Mouse (Mus musculus) fibroblast of lung, adult 2 months (primary cell): Measurements from ENCODE around the gene Tmc1.
A peak's percentile ranks its signal among the peaks of the same experiment; 100 is the strongest.

Experiments
- DNase-seq: peaks from one replicate; pipeline ENCODE4 v3.0.0-alpha.2; 2011; ENCODE audit warnings: low read depth

Tmc1 gene

DNA sequence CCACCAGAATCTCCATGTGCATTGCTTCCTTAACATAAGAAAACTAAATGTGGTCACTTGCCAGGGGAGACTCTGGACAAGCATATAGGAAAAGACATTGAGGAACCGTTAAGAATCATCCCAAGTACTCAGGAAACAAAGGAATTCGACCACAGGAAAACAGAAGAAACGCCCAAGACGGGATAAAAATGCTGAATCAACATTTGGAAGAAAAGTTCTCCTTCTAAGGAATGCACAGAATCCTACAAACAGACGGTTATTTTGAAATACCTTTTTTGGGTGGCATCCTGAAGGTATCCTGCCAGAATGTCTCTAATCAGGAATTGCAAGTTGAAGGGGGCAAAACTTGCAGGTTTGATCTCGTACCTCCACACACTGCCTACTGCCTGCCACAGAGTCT lies at the start of gene Tmc1:
Gene Tmc1, minus strand, starts transcription at position 329 of the 400 bp plus-strand sequence.
- no peak for DNase-seq

DNA sequence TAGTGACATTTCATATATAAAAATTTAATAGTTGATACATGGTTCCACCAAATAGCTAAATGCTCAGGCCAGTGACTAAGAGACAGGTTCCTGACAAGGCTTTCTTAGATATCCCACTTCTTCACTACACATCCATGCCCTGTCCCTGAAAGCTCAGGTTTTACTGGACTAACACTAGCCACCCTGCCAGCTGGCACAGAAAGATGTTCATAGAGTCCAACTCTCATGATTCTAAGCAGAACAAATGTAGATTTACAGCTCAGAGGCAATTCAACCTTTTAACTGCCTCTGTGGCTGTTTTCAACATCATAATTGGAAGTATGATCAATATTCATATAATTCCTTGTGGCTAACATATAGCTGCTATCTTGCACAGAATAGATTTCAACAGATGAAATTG lies 47.5 kb upstream of the Tmc1 start:
- no peak for DNase-seq

DNA sequence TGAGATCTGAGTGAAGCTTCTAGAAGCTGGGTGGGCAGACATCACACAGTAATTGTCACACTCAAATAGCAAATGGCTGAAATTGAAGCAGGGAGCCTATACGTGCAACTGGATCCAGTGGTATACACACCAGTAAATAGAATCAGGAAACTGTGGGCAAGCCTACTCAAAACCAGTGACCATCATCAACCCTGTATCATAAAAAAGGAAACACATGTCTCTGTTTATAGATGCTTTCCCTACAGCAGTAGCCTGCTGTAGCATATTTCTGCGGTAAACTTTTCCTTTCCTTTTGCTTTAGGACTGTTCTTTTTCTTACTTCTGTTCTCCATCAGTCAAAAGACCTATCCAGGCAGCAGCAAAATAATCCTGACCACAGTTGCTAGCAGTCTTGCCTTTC lies 25.2 kb upstream of the Tmc1 start:
- no peak for DNase-seq

DNA sequence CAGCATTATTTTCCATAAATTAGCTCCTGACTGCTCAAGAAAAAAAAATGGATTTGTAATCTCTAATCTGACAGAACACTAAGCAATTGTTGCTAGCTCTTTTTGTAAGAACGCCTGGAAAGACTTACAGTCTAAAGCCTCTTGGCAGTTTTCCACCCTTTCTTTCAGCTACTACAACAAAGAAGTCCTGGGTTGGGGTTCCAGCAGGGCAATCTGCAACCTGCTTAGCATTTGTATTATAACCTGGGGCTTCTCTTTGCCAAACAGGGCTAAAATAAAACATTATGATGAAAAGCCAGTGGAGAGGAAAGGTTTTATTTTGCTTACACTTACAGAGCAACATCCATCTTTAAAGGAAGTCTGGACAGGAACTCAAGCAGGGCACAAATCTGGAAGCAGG lies 24.1 kb upstream of the Tmc1 start:
- no peak for DNase-seq

DNA sequence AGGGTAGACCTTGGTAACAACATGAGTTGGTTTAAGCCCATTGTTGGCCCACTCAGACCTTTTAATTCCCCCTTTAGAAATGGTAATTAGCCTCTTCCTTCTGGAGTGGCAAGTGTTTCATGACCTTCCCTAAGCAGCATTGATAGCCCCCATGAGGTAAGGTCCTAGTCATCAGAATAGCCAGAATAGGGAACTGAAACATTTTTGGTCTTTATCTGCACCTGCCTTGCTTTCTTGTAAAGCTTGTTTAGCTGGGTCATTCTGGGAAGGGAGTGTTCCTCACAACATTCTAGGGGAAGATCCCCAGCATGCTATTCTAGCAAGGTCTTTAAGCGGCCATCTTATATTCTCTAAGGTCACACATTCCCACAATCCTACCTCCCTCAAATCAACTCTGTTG lies 17.9 kb upstream of the Tmc1 start:
- DNase-seq = no peak

DNA sequence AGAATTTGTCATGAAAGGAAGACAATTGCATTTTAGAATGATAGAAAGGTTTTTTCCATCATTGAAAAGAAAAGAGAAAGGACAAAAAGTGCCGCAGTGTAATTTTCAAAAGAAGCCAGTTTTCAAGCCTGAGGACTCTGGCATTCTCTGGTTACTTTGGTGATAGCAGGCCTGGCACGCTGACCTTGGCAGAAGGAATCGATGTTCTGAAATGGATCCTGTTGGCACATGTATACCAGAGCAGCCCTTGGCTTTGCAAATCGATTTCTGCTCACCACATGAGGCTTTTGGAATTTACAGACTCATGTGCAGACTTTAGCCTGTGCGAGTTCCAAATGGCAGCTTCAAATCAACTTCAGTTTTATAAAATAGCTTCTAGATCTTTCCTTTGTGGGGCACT lies 813 bp upstream of the Tmc1 start:
- DNase-seq = no peak

DNA sequence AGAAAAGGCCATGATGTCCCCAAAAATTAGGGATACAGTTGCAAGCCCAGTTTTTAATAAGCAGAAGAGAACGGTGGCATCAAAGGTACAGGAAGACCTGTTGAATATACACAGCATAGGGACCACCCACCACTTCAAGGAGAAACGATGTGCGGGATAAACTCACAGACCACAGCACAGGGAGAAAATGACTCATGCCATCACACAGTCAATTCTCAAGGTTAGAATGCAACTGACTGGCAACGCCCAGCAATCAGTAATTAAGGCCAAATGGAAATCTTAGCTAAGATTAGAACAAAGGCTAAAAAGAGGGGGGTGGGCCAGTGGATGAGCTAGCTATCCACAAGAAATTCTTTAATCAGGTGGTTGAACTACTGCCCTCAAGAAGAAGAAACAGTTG lies 9.6 kb downstream of the Tmc1 start:
- DNase-seq = no peak

DNA sequence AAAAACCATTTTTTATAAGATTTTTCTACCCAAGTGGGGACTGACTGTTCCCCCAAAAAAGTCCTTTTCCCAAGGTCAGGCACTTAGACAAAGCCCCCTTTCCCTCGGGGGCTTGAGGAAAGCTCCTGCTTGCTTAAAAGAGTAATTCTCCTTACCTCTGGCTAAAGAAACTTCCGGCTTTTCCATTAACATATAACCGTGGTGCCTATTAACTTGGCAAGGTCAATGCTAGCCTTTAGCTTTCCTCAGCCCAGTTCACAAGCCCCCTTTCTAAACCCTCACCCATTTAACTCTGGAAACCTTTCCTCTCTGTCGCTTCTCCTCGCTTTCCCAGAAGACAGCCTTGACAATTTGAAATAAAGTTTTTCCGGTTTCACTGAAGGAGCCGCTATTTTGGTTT lies 29.7 kb downstream of the Tmc1 start:
- no peak for DNase-seq

DNA sequence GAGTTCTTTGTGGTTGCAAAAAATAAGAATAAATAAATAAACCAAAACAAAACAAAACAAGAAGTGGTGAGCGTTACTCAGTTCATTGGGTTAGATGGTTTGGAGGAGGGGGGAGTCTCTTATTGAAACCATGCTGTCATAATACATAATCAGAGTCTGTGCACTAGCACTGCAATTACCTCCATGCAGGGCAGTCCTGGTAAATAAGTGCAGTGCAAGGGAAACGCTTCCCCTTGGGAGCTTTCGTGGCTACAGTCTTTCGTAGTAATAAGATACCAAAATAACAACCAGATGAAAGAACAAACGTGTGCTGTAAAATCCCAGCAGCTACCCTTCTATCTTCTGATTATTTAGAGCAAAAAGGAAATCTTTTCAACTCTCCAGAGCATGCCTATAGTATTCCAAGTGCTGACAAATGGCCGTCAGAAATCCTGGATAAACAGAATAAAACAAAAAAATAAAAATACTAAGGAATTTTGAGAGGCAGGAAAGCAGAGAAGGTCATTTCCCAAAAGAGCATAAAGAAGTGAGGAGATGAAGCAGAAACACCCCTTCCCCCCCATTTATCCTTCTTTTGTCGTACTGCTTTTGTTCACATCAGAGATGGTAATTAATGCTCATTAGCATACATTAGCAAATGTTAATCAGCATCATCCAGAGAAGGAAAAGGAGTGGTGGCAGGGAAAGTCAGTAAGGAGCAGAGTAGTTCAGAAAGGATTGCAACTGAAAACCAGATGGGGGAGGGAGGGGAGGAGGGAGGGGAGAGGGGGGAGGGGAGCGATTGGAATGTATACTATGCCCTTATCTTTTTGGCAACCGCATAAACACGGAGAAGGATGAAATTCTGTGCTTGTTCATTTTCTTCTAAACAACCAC lies 30.4 kb downstream of the Tmc1 start:
- no peak for DNase-seq

DNA sequence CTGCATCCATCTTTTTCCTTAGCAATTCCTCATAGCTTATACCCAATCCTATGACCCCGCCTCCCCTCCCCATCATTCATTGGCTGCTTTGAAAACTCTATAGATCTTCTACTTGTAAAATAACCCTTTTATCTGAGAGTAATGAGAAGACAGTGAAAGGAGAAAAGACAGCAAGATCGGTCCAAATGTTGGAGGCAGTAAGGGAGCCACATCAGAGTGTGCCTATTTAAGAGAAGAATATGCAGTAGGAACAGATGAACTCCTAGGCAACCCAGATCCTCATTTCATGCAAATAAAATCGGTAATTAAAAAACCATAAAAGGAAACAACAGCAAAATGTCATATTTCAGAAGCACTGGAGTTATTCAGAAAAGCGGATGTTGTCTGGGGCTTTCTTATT lies 35.8 kb downstream of the Tmc1 start:
- DNase-seq = no peak

DNA sequence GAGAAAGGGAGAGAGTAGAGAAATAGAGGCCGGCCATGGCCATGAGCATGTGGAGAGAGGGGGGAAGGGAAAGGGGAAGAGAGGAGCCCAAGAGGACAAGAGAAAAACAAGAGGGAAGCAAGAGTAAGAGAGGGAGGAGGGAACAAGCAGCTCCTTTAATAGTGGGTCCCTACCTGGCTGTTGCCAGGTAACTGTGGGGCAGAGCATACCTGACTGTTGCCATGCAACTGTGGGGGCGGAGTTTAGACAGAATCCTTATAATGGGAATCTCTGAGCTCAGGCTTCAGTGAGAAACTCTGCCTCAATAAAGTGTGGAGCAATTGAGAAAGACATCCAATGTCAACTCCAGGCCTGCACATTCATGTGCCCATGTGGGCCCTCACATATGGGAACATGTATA lies 38.9 kb downstream of the Tmc1 start:
- no peak for DNase-seq

DNA sequence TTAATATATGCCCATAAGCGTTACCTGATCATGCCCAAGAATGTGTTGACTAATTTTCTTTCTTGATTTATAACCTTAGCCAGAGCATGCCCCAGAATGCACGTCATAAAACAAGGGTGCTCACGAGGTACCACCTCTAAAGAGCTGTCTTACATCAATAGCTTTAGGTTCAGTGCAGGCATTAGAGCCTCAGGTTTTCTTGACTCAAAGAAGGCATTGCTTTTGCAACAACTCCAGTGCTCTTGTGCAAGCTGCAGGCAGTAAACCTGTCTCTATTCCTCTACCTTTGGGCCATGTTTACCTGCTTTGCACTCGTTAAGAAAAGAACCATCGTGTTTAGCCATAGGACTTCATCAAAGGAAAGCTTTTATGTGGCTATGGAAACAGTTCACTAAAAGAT lies 43.6 kb downstream of the Tmc1 start:
- DNase-seq = no peak

DNA sequence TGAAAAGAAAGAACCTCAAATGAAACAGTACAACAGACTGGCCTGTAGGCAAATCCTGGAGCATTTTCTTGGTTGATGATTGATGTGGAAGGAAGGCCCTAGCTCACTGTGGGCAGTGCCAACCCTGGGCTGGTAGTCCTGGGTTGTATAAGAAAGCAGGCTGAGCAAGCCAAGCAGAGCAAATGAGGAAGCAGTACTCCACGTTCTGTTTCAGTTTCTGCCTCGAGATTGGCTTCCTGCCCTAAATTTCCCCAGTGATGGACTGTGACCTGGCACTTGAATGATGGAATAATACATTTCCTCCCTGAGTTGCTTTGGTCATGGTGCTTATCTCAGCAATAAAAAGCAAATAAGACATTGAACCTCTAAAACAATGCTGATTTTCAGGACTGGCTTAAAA lies 72.8 kb downstream of the Tmc1 start:
- DNase-seq = no peak

DNA sequence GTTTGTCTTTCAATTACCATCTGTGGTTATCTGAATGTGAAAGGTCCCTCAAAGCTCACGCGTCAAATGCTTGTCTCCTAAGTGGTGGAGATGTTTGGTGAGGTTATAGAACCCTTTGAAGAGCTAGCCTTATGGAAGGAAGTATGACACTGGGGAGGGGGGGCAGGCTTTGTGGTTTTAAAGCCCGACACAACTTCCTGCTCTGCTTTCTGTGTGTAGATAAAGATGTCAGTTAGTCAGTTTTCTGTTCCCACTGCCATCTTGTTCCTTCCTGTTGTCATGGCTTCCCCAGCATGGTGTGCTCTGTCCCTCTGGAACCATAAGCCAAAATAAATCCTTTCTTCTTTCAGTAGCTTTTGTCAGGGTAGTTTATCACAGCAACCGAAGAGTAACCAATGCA lies 78.1 kb downstream of the Tmc1 start:
- DNase-seq = no peak

DNA sequence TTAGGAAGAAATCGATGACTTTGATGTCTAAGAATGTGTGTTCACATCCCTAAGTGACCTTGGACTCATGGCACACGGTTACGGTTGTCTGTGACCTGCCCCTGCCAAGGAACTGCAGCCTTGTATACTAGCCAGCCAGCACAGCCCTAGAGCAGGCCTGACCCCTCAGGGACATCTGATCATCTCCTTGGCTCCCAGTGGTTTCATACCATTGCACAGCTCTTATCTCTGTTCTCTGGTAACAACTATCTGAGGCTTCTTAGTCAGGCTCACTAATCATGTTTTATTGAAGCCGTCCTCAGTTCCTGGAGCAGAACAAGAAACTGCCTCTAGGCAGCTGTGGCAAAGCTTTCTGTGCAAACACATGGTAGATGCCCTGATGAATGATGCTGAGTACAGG lies 92.2 kb downstream of the Tmc1 start:
- DNase-seq = no peak

DNA sequence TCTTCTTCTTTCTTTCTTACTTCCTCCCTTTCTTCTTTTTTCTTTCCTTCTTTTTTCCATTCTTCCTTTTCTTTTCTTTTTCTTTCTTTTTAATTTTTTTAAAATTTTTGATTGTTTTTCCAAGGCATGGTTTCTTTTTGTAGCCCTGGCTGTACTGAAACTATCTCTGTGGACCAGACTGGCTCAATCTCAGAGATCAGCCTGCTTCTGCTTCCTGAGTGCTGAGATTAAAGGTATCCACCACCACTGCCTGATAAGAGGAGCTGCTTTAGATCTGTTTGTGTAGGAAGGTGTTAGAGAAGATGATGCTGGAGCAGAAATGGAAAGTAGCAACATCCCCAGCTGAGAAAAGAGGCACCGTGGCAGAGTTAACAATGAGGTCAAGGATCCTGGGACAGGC lies 93.7 kb downstream of the Tmc1 start:
- no peak for DNase-seq

DNA sequence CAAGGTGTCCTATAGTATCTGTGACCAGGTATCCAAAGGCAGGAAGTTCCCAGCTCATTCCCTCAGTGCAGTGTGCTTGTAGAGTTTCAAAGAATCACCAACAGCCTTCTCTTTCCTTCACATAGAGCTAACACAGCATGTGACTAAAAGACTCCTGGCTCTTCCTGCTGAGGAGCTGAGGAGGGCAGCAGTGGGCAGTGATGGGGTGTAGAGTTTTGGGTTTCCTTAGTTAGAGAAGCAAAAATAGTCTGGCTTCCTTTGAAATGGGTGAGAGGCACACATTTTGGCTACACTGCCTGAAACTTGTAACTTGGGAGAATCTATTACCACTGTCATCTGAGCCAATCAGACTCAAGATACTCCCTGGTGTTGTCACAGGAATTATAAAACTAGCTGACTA lies 96.2 kb downstream of the Tmc1 start:
- no peak for DNase-seq

DNA sequence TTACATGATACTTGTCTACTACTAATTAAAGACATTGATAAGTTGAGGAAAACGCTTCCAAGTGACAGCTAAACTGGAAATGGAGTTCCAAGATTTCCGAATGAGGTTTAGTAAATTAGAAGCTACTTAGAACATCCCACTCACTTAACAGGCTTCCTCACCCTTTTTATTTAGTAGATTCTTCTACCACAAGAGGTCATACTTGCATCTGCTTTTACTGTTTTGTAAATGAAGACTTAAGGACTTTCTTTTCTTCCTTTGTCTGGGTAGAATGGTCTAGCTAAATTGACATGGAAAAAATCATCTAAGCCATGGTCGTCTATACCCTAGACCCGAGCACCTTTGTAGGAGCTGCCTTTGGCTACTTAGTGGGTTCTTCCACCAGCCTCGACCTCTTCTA lies 105.1 kb downstream of the Tmc1 start:
- peak; percentile 7 for DNase-seq

DNA sequence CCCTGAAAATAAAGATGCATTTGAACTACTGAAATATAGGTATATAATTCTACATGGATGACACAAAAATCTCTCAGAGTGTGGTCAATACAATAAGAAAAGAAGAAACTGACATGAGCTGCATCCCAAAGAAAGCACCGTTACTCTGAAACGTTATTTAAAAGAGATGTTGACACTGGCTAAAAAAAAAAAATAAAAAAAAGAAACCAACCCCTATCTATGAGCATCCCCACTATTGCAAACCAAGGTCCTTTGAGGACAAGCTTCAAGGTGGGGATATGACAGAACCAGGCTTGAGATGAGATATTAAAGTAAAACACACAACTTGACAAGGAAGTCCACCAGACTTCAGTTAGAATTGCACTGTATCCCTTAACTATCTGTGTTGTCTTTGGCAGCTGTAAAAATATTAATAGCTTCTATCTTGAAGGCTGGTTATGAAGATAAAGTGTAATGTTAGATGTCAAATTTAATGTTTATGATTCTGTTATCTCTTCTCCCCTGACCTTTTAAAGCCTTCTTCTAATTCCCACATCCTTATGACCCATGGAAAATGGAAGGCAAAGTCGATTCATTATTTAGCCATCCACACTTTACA lies 106.4 kb downstream of the Tmc1 start:
- DNase-seq = no peak

DNA sequence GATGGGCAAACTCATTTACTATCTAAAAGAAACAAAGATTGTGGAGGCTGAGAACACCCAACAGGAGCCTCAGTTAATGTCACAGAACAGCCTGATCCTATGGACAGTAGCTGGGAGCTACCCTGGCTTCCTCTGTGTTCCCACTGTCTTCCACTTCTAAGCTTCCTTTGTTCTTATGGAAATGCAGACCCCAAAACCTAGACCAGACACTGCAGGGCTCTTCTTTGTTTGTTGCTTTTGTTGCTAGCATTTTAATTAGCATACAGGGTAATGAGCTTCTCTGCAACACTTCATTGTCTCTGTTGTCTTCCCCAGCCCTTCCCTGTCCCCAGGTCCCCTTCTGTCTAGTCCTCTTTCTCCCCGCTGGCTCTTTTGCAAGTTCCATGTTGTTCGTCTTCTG lies 116.6 kb downstream of the Tmc1 start:
- no peak for DNase-seq

DNA sequence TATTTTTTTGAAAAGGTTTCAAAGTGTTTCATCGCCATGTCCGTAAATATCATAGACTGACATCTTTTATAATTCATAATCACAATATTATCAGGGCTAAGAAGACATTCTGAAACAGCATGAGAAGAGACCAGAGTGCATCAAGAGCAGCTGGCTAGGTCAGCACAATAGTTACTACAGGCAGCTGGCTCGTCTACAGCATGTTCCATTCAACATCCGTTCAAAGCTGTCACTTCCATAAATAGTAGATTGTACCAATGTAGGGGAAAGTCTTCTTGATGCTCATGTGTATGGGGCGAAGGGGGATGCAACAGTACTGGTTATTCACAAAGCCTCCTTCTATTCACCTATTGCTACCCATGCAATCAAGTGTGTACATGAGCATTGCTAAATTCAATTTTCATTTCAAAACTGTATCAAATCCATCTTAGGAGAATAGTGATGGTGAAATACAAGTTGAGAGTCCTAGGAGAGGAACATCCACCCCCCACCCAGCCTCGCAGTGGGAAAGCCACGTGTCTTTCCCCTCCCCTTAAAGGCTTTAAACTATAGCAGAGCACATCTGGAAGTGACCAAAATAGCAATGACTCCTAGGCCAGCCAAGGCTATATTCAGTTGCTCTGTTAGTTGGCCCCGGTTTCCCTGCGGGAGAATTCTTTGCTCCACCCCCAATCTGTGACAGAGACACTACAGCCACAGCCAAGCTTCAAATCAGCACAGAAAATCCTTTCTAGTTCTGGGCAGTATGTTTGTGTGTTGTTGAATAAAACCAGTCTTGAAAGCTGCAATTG lies 117.8 kb downstream of the Tmc1 start:
- DNase-seq = no peak

DNA sequence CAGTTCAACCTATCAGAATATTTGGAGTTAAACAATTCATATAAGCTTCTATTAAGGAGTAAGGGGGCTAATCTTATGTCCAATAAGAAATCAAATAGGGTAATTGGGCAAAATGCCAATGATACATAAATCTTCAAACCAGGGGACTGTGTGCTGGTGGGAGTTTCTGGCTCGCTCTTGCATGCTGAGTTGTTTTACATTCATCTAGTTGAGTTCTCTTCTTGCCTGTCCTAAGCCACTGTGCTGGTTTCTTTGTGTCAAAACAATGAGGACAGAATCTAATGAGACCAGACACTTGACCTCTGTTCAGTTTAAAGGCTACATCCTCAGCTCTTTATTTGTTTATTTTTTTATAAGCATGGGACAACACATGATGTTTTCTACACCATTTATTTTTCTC lies 119.1 kb downstream of the Tmc1 start:
- DNase-seq = no peak

DNA sequence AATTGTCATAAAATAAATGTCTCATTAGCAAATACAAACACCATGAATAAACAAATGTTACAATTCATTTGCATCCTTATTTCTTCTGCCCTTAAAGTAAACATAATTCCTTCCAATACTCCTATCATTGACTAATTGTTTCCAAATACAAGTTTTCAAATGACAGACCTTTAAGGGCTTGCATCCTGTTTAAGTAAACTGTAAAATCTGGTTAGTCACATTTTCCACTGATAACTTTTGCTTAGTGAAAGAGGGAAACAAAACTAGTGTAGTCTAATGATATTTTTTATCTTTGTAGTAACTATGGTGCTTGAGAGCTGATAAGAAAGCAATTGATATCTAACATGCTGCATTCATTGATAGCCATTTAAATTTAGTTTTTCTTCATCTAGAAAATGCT lies 154.5 kb downstream of the Tmc1 start:
- no peak for DNase-seq
